10 mouse cellular contexts compared by ENCODE assay signal in the genomic region with DNA sequence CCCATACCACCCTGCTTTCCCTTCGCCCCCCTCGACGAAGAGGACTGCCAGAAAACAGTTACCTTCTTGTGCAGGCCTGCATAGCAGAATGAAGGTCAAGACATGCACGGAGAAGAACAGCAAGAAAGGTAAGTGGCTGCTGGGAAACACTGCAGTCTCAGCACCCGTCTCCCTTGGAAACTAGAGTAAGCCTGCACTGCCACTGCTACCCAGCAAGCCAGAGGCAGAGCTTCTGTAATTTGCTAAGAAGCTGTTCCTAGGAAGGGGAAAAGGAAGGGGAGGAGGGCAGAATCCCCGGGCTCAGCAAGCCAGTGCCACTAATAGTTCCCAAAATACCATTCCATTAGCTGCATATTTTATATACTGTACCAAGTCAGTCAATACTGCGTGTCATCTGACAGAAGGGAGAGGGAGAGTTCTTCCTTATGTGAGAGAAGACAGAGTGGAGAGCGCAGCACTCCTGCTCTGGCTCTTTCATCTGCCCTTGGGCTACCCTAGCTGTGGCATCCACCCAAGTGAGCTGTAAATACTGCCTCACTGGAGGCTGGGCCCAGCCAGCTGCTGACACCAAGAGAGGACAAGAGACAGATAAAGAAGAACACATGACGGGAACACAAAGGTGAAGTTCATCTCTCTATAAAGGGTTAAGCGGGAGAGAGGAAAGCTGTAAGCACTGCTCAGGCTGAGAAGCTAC.
DNase-seq lines count a peak whose midpoint lies in the region; ATAC-seq and TF ChIP-seq lines count a peak whose summit lies in the region.
"Had no signal": no experiment of that assay in that cellular context is flagged by ENCODE, and none has a peak within 500 bp of the region (broad histone marks: within the 10 kb centered on the region; RNA-seq: fewer than 3 reads in every experiment).

No protein-coding gene starts in this region.

- no peak for TF ChIP-seq CTCF in olfactory bulb, adult 2 months (IDR thresholded peaks at IDR 0.05; ENCODE audit: insufficient read depth, low read depth, low read length)

- H3K27ac ChIP-seq in midbrain, embryonic 14.5 days (replicated peaks; ENCODE audit: low read depth, low read length) = no peak overlapping the region
- no peak overlapping the region for H3K27ac ChIP-seq in midbrain, embryonic 11.5 days (ENCODE audit: low read depth, low read length)
- peak overlapping the region; percentile 76 for H3K27ac ChIP-seq in heart, embryonic 12.5 days (ENCODE audit: poor library complexity, severe bottlenecking)
- H3K27ac ChIP-seq in olfactory bulb, adult 2 months (ENCODE audit: insufficient read depth, low read depth, low read length) = peak overlapping the region; percentile 79
- H3K27ac ChIP-seq: kidney, embryonic 15.5 days had no signal

- H3K9ac ChIP-seq in midbrain, embryonic 14.5 days (replicated peaks; ENCODE audit: low read length) = no peak overlapping the region
- no peak overlapping the region; the same call in 1 of the 2 replicates for H3K9ac ChIP-seq in midbrain, embryonic 11.5 days (ENCODE audit: low read length)
- no peak overlapping the region for H3K9ac ChIP-seq in heart, embryonic 12.5 days
- H3K9ac ChIP-seq: kidney, embryonic 15.5 days had no signal

- no peaks in the 10 kb centered on the region for H3K27me3 ChIP-seq in midbrain, embryonic 14.5 days (ENCODE audit: control insufficient read depth, insufficient read depth, low read length)
- no peaks in the 10 kb centered on the region for H3K27me3 ChIP-seq in midbrain, embryonic 11.5 days (ENCODE audit: control insufficient read depth, insufficient read depth, low read length)
- no peaks in the 10 kb centered on the region for H3K27me3 ChIP-seq in heart, embryonic 12.5 days (replicated peaks)
- H3K27me3 ChIP-seq: kidney, embryonic 15.5 days had no signal

- H3K4me3 ChIP-seq in midbrain, embryonic 14.5 days (replicated peaks; ENCODE audit: low read depth, low read length) = no peak overlapping the region
- H3K4me3 ChIP-seq in midbrain, embryonic 11.5 days (ENCODE audit: low read depth, low read length) = no peak overlapping the region
- H3K4me3 ChIP-seq in heart, embryonic 12.5 days = no peak overlapping the region
- H3K4me3 ChIP-seq in olfactory bulb, adult 2 months (ENCODE audit: insufficient read depth, low read depth, low read length) = no peak overlapping the region
- H3K4me3 ChIP-seq: kidney, embryonic 15.5 days had no signal

- no peak for TF ChIP-seq POLR2A in olfactory bulb, adult 2 months (IDR thresholded peaks at IDR 0.05; ENCODE audit: insufficient read depth, low read depth, low read length)

- 75% methylated on average over 10 of the region's 10 CpGs for WGBS in midbrain, embryonic 14.5 days
- WGBS in midbrain, embryonic 11.5 days = 82% methylated on average over 10 of the region's 10 CpGs
- 64% methylated on average over 10 of the region's 10 CpGs for WGBS in heart, embryonic 12.5 days
- 49% methylated on average over 10 of the region's 10 CpGs for WGBS in olfactory bulb, adult 2 months

- H3K36me3 ChIP-seq in midbrain, embryonic 14.5 days (ENCODE audit: control insufficient read depth, insufficient read depth, low read length) = peaks cover 7% of the 10 kb centered on the region; the same call in 1 of the 2 replicates
- H3K36me3 ChIP-seq in midbrain, embryonic 11.5 days (ENCODE audit: control insufficient read depth, insufficient read depth, low read length) = no peaks in the 10 kb centered on the region
- peaks cover 28% of the 10 kb centered on the region for H3K36me3 ChIP-seq in heart, embryonic 12.5 days

- ATAC-seq in cerebellum, adult (ENCODE audit: insufficient number of reproducible peaks, low FRiP score, low TSS enrichment) = no peak
- ATAC-seq in midbrain, embryonic 14.5 days (ENCODE audit: low FRiP score, low TSS enrichment) = no peak
- no peak for ATAC-seq in midbrain, embryonic 11.5 days (ENCODE audit: low FRiP score)
- no peak for ATAC-seq in heart, embryonic 12.5 days (ENCODE audit: insufficient number of reproducible peaks, low FRiP score)

- DNase-seq in cerebellum, adult 11 months = peak; percentile 27
- DNase-seq in midbrain, embryonic 14.5 days = peak; percentile 16
- DNase-seq in midbrain, embryonic 11.5 days (ENCODE audit: low spot score, missing footprints) = no peak
- DNase-seq in lung, postnatal 14 days = no peak
- DNase-seq in B cell, adult 2 months = no peak
- DNase-seq: thymus, adult 2 months had no signal

- H3K9me3 ChIP-seq in midbrain, embryonic 14.5 days (ENCODE audit: control insufficient read depth, low read length) = no peaks in the 10 kb centered on the region
- no peaks in the 10 kb centered on the region for H3K9me3 ChIP-seq in midbrain, embryonic 11.5 days (ENCODE audit: control insufficient read depth, low read length)
- H3K9me3 ChIP-seq in heart, embryonic 12.5 days (replicated peaks) = no peaks in the 10 kb centered on the region
- H3K9me3 ChIP-seq: kidney, embryonic 15.5 days had no signal

- no peak overlapping the region for H3K4me2 ChIP-seq in midbrain, embryonic 14.5 days (ENCODE audit: low read length)
- H3K4me2 ChIP-seq in midbrain, embryonic 11.5 days = no peak overlapping the region
- no peak overlapping the region for H3K4me2 ChIP-seq in heart, embryonic 12.5 days
- H3K4me2 ChIP-seq: kidney, embryonic 15.5 days had no signal

- H3K4me1 ChIP-seq in midbrain, embryonic 14.5 days (ENCODE audit: control insufficient read depth, insufficient read depth, low read length) = no peaks in the 10 kb centered on the region
- H3K4me1 ChIP-seq in midbrain, embryonic 11.5 days (ENCODE audit: control insufficient read depth, insufficient read depth, low read length) = no peaks in the 10 kb centered on the region
- peaks cover 35% of the 10 kb centered on the region for H3K4me1 ChIP-seq in heart, embryonic 12.5 days (replicated peaks)
- peaks cover 26% of the 10 kb centered on the region for H3K4me1 ChIP-seq in olfactory bulb, adult 2 months (ENCODE audit: control insufficient read depth, insufficient read depth, low read length)
- H3K4me1 ChIP-seq: kidney, embryonic 15.5 days had no signal

Comparison
In these comparisons a context has a peak if more than half of its experiments do, and no peak if none do; other contexts are left out.
1. DNase-seq: peak in cerebellum, adult 11 months (single experiment) and midbrain, embryonic 14.5 days (single experiment); none in midbrain, embryonic 11.5 days (single experiment), lung, postnatal 14 days (single experiment) and B cell, adult 2 months (0 of 2).
2. H3K27ac ChIP-seq: peak in heart, embryonic 12.5 days (single experiment) and olfactory bulb, adult 2 months (single experiment); none in midbrain, embryonic 14.5 days (single experiment) and midbrain, embryonic 11.5 days (single experiment).